Comparison of ENCODE assay signal across 10 mouse cellular contexts in genomic region chr7:100922907-100923306, GRCm38 (mm10). TPM values are rescaled to one million over a fixed set of nuclear protein-coding genes. Genes with fewer than 3 reads are reported as not detected.
DNase-seq lines count a peak whose midpoint lies in the region; ATAC-seq and TF ChIP-seq lines count a peak whose summit lies in the region.
"Had no signal": no experiment of that assay in that cellular context is flagged by ENCODE, and none has a peak within 500 bp of the region (broad histone marks: within the 10 kb centered on the region; RNA-seq: fewer than 3 reads in every experiment).

No protein-coding gene starts in this region.

- no peaks in the 10 kb centered on the region for H3K9me3 ChIP-seq in heart, embryonic 13.5 days
- H3K9me3 ChIP-seq in lung, embryonic 15.5 days: no peaks in the 10 kb centered on the region
- H3K9me3 ChIP-seq in limb, embryonic 15.5 days: no peaks in the 10 kb centered on the region
- H3K9me3 ChIP-seq: limb, embryonic 12.5 days; neural tube, embryonic 12.5 days had no signal

- no peak overlapping the region for H3K4me2 ChIP-seq in heart, embryonic 13.5 days
- peak overlapping the region; percentile 93; the same call in 1 of the 2 replicates for H3K4me2 ChIP-seq in lung, embryonic 15.5 days
- H3K4me2 ChIP-seq in limb, embryonic 15.5 days: no peak overlapping the region
- H3K4me2 ChIP-seq: neural tube, embryonic 12.5 days had no signal

- peaks cover 26% of the 10 kb centered on the region for H3K36me3 ChIP-seq in heart, embryonic 13.5 days
- peaks cover 25% of the 10 kb centered on the region; the same call in 1 of the 2 replicates for H3K36me3 ChIP-seq in lung, embryonic 15.5 days
- H3K36me3 ChIP-seq in limb, embryonic 15.5 days: peaks cover 35% of the 10 kb centered on the region

- no peak for TF ChIP-seq POLR2A in brain, embryonic 14.5 days (IDR thresholded peaks at IDR 0.05; ENCODE audit: borderline replicate concordance, extremely low read depth, insufficient read depth, insufficient read length, poor library complexity, severe bottlenecking)

- DNase-seq in heart, adult 9 months (ENCODE audit: low spot score in 2 of 2): no peak
- no peak for DNase-seq in lung, postnatal 10 days
- peak; percentile 71 for DNase-seq in brain, embryonic 14.5 days (ENCODE audit: low read depth)
- DNase-seq in frontal cortex, postnatal 14 days (ENCODE audit: low spot score in 2 of 2): no peak

- H3K27me3 ChIP-seq in heart, embryonic 13.5 days (replicated peaks): no peaks in the 10 kb centered on the region
- no peaks in the 10 kb centered on the region for H3K27me3 ChIP-seq in lung, embryonic 15.5 days
- no peaks in the 10 kb centered on the region for H3K27me3 ChIP-seq in limb, embryonic 15.5 days
- H3K27me3 ChIP-seq: limb, embryonic 12.5 days; neural tube, embryonic 12.5 days had no signal

- H3K4me3 ChIP-seq in heart, embryonic 13.5 days: no peak overlapping the region
- no peak overlapping the region for H3K4me3 ChIP-seq in lung, embryonic 15.5 days
- no peak overlapping the region for H3K4me3 ChIP-seq in limb, embryonic 15.5 days
- H3K4me3 ChIP-seq: limb, embryonic 12.5 days; neural tube, embryonic 12.5 days had no signal

- peaks cover 99% of the 10 kb centered on the region for H3K4me1 ChIP-seq in heart, embryonic 13.5 days
- peaks cover 100% of the 10 kb centered on the region for H3K4me1 ChIP-seq in lung, embryonic 15.5 days
- peaks cover 97% of the 10 kb centered on the region for H3K4me1 ChIP-seq in limb, embryonic 15.5 days

- ATAC-seq in heart, embryonic 13.5 days (ENCODE audit: extremely low read depth, insufficient number of reproducible peaks, low FRiP score, low TSS enrichment): no peak
- no peak for ATAC-seq in lung, embryonic 15.5 days (ENCODE audit: borderline replicate concordance, extremely low read depth, low FRiP score, low TSS enrichment)
- ATAC-seq in limb, embryonic 15.5 days (ENCODE audit: insufficient number of reproducible peaks, low FRiP score, low TSS enrichment, low read depth): no peak
- no peak for ATAC-seq in erythroblast, adult 5-6 weeks (replicated peaks; ENCODE audit: low FRiP score, poor library complexity, severe bottlenecking)

- TF ChIP-seq CTCF in brain, embryonic 14.5 days (IDR thresholded peaks at IDR 0.05; ENCODE audit: borderline replicate concordance, extremely low read depth, insufficient read depth, insufficient read length): no peak

- WGBS in heart, embryonic 13.5 days: 81% methylated on average over 4 of the region's 4 CpGs
- 71% methylated on average over 4 of the region's 4 CpGs for WGBS in lung, embryonic 15.5 days
- WGBS in limb, embryonic 15.5 days: 79% methylated on average over 4 of the region's 4 CpGs

- H3K27ac ChIP-seq in heart, embryonic 13.5 days (replicated peaks): 0 out of 2 replicates have a peak overlapping the region, but pooled peaks have one; percentile 3
- peak overlapping the region; percentile 33; the same call in 1 of the 2 replicates for H3K27ac ChIP-seq in lung, embryonic 15.5 days
- H3K27ac ChIP-seq in limb, embryonic 15.5 days: 0 out of 2 replicates have a peak overlapping the region, but pooled peaks have one; percentile 11
- H3K27ac ChIP-seq: limb, embryonic 12.5 days; neural tube, embryonic 12.5 days had no signal

- H3K9ac ChIP-seq in heart, embryonic 13.5 days: peak overlapping the region; percentile 69
- H3K9ac ChIP-seq in lung, embryonic 15.5 days: no peak overlapping the region
- no peak overlapping the region for H3K9ac ChIP-seq in limb, embryonic 15.5 days
- H3K9ac ChIP-seq: limb, embryonic 12.5 days; neural tube, embryonic 12.5 days had no signal

RNA-seq across cellular contexts. Expression of gene Arhgef17, which starts 9.0 kb away (rescaled TPM):
- 5.2 and 5.7 TPM in 2 replicates for polyA plus RNA-seq in heart, embryonic 13.5 days (2015; fragmentation: Nextera tagmentation; extraction: Ambion mirVana)
- 10.8 TPM in 2 replicates for polyA plus RNA-seq in lung, embryonic 15.5 days (2015; fragmentation: Nextera tagmentation; extraction: Ambion mirVana)
- polyA plus RNA-seq in brain, embryonic 14.5 days (2012; rRNA removed): 20.8 and 30.3 TPM in 2 replicates
- polyA plus RNA-seq in limb, embryonic 15.5 days (2015; fragmentation: Nextera tagmentation; extraction: Ambion mirVana): 8.0 and 8.5 TPM in 2 replicates
- 0.58 TPM in 1 of 2 replicates, not detected in the other for total RNA-seq in erythroblast, adult 5-6 weeks (2015; ENCODE audit: low replicate concordance)
- total RNA-seq in erythroblast, adult 5-6 weeks (2017; ENCODE audit: low replicate concordance): not detected in 2 replicates

RNA-seq across cellular contexts. Expression of gene P2ry6, which starts 51.5 kb away (rescaled TPM):
- 4.3 and 4.6 TPM in 2 replicates for polyA plus RNA-seq in heart, embryonic 13.5 days (2015; fragmentation: Nextera tagmentation; extraction: Ambion mirVana)
- polyA plus RNA-seq in lung, embryonic 15.5 days (2015; fragmentation: Nextera tagmentation; extraction: Ambion mirVana): 9.6 and 9.9 TPM in 2 replicates
- 3.2 and 3.6 TPM in 2 replicates for polyA plus RNA-seq in brain, embryonic 14.5 days (2012; rRNA removed)
- polyA plus RNA-seq in limb, embryonic 15.5 days (2015; fragmentation: Nextera tagmentation; extraction: Ambion mirVana): 6.0 and 7.9 TPM in 2 replicates
- total RNA-seq in erythroblast, adult 5-6 weeks (2015; ENCODE audit: low replicate concordance): 3.3 and 6.1 TPM in 2 replicates
- total RNA-seq in erythroblast, adult 5-6 weeks (2017; ENCODE audit: low replicate concordance): 0.42 and 0.94 TPM in 2 replicates

RNA-seq across cellular contexts. Expression of gene Relt, which starts 59.7 kb away (rescaled TPM):
- polyA plus RNA-seq in heart, embryonic 13.5 days (2015; fragmentation: Nextera tagmentation; extraction: Ambion mirVana): 2.9 and 3.7 TPM in 2 replicates
- 3.6 and 4.6 TPM in 2 replicates for polyA plus RNA-seq in lung, embryonic 15.5 days (2015; fragmentation: Nextera tagmentation; extraction: Ambion mirVana)
- 6.2 and 7.2 TPM in 2 replicates for polyA plus RNA-seq in brain, embryonic 14.5 days (2012; rRNA removed)
- 4.4 and 6.2 TPM in 2 replicates for polyA plus RNA-seq in limb, embryonic 15.5 days (2015; fragmentation: Nextera tagmentation; extraction: Ambion mirVana)
- total RNA-seq in erythroblast, adult 5-6 weeks (2015; ENCODE audit: low replicate concordance): 12.1 and 12.9 TPM in 2 replicates
- 11.6 and 14.8 TPM in 2 replicates for total RNA-seq in erythroblast, adult 5-6 weeks (2017; ENCODE audit: low replicate concordance)
